Mouse (Mus musculus) adrenal gland, postnatal 4 days (tissue): ENCODE data around the gene Cep112. TPM values are rescaled to one million over a fixed set of nuclear protein-coding genes. Genes with fewer than 3 reads are reported as not detected.
A peak's percentile ranks its signal among the peaks of the same experiment; 100 is the strongest.
"Not testable (repeated sequence)": the region's sequence is repeated elsewhere in the genome, so short reads cannot be mapped to it uniquely, and the experiment has no call there.

ENCODE experiments used
- DNase-seq, 2 experiments: peaks; one replicate each; pipeline ENCODE4 v3.0.0; 2021 to 2022; ENCODE audit warnings: low spot score in 2 of 2, mixed read lengths in 2 of 2
- total RNA-seq, 2 experiments: library from RNA; stranded (reverse); gene quantifications; 2 replicates each; pipeline ENCODE4 v1.2.3; 2021

The Cep112 gene
- total RNA-seq, 2 experiments from 2014 or later: 24.5 to 26.1 TPM

DNA sequence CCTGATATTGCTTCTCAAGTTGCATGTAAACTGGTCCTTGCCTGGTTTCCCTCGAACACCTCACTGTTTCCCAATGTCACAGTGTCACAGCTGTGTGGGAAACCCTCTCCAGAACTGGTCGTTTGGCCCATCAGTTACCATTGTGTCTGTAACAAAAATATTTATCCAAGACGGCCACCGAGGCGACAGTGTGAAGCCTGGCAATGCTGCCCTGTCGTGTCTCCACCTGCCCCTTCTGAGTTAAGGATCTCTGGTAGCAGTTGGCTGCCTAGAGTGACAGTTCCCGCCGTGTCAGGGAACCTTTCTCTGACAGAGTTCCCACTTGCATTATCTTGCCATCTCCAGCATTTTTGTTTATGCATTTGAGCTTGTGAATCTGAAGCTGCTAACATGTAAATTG lies 440.8 kb downstream of the Cep112 start:
- DNase-seq: no peak

DNA sequence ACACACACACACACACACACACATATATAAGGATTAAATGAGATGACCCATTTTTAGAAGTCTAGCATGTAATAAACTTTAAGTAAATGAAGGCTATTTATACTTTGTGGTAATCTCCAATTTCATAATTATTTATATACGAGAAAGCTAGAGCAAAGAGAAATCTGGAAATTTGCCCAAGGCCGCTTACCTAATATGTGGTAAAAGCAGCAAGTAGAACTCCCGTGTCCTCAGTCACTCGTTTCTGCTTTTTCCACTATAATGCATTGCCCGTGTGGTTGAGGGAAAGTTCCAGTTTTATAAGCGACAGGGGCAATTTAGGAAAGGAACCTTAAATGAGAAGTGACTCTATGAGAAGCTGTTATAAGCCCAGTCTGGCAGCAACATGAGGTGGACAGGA lies 442.5 kb downstream of the Cep112 start:
- DNase-seq: no peak

DNA sequence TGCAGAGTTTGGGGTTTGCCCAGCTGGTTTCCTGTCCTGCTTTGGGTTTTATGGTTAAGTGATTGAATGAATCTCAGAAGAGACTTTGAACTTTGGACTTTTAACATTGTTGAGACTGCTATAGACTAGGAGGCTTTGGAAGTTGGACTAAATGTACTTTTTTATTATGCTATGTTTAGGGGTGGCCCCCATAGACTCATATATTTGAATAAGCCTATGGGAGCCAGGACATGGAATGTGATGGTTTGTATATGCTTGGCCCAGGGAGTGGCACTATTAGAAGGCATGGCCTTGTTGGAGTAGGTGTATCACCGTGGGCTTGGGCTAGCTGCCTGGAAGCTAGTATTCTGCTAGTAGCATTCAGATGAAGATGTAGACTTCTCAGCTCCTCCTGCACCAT lies 446.3 kb downstream of the Cep112 start:
- DNase-seq: not testable (repeated sequence)

DNA sequence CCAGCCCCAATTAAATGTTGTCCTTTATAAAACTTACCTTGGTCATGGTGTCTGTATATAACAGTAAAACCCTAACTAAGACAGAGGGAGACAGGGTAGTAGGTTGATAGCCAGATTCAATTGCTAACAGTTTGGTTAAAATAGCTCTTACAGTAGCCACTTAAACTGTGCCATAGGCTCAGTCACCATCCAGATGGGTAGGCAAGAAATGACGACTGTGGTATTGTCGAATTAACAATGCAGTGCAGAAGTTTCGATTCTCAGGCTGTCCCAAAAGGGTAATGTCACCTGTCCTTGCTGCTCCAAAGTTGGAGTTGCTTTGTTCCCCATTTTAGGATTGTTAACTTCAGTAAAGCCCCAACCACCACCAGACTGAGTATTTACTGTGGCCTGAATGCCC lies 446.8 kb downstream of the Cep112 start:
- DNase-seq: no peak

DNA sequence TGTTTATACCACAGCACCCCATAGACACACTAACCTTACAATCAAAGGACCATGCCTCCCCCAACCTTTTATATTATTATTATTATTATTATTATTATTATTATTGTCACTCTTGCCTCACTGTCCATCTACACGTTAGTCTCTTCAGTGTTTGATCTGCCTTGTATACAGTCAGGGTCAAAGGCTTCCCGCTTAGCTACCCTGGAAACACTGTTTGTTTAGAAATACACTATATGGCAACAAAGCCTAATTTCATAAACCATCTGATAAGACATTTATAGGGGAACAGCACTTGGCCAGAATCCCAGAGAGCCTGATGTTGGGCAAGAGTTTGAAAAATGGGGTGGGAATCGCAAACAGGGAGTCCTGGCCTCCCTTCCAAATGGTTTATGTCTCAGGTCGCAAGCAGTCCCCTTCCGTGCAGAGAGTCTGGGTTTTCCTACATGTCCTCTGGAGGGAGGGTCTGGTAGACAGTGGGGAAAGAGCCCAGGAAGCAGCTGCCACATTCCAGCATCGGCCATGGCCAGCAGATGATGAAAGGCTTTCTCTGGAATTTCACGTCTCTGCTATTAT lies 451.7 kb downstream of the Cep112 start:
- no peak for DNase-seq

DNA sequence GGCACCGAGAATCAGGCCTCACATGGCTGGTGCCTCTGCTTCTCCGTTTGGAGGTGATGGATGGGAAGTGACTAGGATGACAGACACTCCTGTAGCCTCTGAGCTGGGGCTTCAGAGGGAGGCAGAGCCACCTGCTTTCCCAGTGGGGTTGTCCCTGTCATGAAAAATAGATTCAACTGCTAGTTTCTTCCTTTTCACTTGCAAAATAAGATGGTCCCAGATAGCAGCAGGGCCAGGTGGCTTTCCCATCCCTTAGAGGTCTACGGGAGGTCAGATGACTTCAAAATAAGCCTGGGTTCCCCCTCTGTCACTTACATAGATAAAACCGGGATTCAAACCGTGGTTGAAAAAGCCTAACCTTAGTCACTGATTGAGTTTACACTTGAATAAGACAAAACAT lies 452.5 kb downstream of the Cep112 start:
- no peak for DNase-seq

DNA sequence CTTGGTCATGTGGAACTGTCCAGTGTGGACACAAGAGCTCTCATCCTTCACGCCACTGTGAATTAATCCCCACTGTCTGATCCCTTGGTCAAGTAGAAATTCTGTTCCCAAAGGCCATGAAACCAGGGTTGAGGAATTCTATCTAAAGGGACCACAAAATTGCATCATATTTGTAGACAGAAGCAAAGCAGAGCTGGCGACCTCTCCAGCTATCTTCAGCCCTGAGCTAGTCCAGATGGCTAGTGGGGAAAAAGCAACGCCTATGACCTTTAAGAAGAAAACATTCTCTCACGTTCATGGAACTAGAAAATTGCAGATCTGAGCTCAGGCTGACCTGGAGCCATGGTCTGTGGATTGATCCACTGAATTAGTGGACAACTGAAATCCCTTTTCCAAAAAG lies 455.6 kb downstream of the Cep112 start:
- no peak for DNase-seq

DNA sequence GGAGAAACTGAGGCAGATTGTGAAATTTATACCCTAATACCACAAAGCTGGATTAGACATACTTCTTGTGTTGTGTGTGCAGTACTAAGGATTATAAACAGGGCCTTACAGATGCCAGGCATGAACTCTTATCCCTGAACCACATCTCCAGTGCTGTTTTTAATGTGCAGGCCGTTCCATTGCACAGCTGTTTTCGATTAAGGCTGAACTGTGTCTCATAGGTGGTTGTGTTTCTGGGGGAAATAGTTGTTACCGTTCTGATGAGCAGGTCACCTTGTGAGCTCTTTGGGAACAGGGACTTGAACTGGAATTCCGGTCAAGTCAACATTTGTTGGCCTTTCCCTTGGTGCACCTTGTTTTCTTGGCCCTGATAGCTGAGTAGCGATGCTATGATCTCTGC lies 456.7 kb downstream of the Cep112 start:
- no peak for DNase-seq

DNA sequence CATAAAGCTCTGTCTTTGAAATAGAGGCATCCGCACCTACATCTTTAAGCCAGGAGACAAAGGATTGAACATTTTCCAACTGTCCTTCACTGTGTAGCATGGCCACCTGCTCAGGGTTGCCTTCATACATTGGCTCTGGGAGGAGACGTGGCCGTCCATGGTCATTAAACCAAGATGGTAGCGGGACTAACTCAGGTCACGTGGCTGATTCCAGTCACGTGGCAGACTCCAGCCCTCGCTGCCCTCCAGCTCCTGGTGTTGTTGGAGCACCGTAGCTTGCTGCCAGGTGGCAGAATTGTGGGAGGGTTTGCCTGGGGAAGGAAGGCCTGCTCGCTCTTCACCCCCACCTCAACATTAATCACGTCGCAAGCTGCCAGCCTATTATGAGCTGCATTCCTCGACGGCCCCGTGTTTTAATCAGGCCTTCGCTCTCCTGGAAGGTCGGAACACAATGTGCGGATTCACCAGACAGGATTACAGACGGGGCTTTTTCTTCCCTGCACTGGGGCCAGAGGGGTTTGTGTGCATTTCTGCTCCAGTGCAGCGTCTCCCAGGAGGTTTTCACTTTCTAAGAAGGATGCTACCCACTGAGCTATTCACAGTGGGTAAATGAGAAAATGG lies 460.4 kb downstream of the Cep112 start:
- DNase-seq: no peak

DNA sequence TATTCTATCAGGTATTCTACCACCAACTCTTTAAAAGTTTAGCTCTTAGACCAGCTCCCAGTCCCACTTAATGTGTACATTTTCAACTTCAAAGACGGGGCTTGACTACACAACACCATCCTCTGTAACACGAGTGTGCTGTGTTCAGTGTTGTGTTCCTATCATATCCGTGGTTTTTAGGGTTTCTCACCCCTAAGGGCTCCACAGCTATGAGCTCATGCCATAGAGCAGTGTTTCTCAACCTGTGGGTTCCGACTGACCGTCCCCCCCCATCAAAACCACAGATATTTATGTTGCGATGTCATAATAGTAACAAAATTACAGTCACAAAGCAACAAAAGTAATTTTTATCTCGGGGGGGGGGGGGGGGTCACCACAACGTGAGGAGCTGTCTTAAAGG lies 461.1 kb downstream of the Cep112 start:
- no peak for DNase-seq

DNA sequence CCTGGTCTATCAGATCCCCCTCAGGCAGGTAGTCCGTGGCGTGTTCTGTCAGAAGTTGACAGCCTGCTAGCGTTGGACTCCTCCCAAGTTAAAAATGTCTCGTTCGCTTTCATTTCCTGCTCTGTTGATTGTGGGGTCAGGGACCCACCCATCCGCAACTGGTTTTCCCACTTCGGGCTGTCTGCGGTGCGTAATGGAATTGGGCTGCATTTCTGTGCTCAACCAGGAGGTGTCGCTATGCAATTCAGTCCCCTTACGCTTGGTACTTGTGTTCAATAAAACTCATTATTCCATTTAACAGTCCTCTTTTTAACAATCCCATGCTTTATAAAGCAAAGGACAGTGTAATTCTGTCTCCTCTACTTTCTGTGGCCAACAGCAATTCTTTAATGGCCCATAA lies 464.1 kb downstream of the Cep112 start:
- DNase-seq: no peak

DNA sequence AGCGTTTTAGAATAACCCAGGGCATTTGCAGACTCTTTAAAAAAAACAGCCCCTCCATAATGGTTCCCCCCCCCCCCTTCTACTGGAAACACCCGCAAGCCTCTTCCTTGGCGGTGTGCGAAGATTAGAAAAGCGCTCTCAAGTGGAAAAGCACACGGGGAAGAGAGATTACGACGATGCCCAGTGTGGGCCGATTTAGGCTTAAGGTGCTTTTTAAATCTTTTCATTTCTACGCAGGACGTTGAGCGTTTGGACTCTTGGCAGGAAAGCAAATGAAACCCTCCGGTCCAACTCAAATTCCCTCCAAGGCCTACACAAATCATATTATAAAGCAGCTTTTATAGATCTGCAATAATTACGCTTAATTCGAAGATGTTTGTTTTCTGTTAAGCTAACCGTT lies 465.6 kb downstream of the Cep112 start:
- no peak for DNase-seq

DNA sequence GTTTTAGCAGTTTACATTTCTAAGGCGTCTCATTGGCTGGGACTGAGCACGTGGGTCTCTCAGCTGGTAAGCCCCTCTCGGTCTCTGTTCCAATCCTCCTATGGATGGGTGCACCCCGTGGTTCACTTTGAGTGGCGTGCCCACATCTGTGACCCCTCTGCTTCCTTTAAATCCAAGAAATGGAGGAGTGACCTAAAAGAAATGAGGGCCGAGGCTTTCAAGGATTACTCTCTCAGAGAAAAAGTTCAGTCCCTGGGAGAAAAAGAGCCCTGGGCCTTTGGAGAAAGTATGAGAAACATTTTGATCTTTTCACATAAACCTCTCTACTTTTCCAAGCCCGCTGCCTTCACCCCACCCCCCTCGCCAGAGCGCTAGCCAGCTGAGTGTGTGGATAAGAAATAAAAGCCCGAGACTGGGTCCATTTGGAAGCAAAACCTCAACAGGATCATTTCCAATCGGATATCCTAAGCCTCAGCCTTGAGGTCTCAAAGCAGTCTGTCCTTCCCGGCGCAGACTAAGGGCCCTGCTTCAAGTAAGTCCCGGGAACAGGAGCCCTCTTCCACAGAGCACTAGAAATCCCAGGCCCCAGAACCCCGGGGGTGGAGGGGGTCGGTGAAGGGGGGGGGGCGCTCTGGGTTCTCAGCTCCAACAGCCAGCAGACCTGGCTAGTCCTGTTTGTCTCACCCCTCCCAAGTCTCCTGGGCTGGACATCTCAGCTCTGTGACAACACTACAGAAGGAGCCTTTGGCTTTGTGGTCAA lies 466.3 kb downstream of the Cep112 start:
- peak in 1 of 2 experiments; percentile 19 for DNase-seq

DNA sequence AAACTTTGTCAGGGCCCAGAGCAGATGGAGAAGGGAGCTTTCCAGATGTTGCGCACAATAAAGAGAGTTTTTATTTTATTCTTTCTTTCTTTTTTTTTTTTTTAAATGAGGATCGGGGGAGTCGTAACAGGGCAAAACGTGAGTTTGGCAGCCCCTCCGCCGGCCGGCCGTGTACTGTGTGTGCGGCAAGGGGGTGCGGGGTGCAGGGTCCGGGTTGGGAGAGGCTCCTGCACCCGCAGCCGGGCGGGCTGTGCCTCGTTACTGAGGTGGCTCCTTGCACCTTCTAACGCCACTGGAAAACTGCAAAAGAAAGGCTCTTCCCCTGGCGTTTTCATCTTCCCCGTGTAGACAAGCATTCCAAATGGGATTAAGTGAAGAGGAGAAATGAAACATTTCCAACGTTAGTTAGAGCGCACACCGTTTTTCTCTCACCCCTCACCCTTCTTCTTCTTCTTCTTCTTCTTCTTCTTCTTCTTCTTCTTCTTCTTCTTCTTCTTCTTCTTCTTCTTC lies 466.9 kb downstream of the Cep112 start:
- no peak for DNase-seq

DNA sequence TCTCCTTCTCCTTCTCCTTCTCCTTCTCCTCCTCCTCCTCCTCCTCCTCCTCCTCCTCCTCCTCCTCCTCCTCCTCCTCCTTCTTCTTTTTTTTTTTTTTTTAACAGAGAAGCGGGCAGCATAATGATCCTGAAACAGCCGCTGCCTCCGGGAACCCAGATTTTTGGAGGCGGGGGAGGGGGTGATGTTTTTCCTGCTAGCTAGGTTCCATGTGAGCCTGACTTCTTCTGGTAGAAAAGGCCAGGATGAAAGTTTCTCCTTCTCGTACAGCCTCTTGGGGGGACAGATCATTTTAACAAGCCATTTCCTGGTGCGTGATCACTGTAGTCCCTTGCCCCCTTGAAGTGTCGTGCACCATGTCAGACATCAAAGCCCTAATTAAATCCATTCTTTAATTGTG lies 467.4 kb downstream of the Cep112 start:
- DNase-seq: no peak

DNA sequence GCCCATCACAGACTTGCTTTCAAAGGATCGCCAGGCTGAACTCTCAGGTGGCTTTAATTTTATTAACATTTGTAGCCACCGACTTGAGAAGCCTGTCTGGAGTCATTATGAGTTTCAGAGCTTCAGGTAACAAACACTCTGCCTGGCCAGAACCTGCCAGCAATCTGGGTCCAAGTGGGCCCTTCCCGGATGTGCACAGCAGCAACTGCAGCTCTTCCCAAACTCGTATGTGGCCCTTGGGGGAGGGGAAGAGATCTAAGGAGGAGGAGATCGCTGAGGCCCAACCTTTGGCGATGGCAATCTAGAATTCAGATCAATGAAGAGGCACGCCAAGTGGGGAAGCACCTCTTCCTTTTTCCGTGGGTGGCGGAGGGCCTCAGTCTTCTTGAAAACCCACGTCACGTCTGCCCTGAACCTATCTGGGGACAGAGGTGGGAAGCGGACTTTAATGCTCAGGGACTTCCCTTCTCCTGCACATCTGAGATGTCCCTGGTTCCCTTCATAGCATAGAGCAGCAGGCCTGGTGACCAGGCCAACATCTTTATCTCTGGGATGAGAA lies 468.3 kb downstream of the Cep112 start:
- DNase-seq: no peak

DNA sequence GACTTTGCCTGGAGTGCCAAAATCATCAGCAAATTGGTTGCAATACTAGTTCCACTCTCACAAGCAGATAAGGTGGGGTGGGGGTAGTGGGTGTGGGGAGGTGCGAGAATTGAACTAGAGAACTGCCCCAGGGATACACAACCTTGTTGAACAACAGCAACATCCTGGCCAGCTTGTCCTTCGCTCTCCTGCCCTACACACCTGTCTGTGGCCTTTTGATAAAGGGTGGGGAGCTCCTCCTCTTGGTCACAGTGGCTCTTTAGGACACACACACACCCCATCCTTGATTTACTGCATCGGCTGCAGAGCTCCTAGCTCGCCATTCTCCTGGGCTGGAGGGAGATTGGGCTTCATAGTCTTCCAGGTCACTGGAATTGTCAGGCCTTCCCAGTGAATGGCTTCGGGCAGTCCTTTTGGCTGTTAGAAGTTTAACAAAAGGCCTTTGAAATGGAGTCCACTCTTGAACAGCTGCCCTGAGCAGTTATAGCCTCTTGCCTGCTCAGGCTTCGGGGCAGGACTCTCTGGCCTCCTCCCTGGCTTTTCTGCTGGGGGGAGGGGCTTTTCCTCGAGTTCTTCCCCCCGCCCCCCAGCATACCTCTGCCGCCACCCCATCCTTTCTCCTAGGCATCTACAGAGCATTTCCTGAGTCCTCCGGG lies 469.0 kb downstream of the Cep112 start:
- DNase-seq: no peak

DNA sequence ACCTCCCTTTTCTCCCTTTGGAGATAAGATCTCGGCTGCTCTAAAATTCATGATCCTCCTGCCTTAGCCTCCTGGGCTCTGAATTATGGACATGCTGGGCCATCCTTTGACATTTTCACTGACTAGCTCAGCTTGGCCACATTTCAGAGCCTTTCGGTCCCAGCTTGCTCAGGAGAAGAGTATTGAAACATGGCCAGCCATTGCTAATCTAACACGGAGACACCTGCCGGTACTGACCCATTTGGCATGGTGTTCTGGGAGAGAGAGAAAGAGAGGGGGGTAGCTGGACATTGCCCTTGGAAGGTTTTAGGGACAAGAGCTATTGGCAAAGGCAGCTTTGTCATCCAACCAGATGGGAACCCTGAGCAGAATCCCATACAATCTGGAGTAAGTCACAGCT lies 472.0 kb downstream of the Cep112 start:
- no peak for DNase-seq

DNA sequence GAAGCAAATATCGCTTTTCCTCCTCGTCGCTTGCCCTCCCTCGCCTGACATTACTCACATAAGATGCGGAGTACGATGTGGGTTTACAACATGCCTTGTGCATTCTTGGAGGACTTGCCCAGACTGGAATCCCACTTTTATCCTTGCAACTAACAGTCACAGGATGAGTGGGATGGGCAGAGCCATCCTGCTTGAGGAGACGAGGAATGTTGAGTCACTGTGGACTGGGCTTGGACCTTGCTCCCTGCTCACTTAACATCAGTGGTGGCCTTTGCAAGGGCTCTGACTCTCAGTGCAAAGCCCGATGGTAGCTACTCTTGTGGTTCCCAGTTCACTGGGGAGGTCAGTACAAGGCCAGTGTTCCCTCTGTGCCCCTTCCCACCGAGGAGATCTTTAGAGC lies 473.1 kb downstream of the Cep112 start:
- DNase-seq: no peak

DNA sequence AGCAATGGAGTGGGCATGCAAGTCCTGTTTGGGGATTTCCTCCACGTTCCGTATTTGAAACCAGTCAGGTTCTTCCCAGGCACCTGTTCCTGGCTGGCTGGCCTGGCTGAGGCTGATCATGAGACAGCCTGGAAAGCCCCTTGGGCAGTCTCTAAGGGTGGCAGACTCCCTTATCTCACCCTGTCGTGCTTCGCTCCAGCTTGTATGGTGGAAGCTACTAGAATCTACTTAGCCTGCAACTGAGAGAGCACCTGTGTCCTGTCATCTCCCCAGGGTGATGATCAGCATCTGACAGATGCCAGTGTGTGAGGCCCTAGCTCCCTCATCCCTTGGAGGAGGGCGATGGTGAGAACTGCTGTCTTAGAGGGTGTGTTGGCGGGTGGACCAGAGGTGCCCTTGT lies 473.5 kb downstream of the Cep112 start:
- DNase-seq: no peak

DNA sequence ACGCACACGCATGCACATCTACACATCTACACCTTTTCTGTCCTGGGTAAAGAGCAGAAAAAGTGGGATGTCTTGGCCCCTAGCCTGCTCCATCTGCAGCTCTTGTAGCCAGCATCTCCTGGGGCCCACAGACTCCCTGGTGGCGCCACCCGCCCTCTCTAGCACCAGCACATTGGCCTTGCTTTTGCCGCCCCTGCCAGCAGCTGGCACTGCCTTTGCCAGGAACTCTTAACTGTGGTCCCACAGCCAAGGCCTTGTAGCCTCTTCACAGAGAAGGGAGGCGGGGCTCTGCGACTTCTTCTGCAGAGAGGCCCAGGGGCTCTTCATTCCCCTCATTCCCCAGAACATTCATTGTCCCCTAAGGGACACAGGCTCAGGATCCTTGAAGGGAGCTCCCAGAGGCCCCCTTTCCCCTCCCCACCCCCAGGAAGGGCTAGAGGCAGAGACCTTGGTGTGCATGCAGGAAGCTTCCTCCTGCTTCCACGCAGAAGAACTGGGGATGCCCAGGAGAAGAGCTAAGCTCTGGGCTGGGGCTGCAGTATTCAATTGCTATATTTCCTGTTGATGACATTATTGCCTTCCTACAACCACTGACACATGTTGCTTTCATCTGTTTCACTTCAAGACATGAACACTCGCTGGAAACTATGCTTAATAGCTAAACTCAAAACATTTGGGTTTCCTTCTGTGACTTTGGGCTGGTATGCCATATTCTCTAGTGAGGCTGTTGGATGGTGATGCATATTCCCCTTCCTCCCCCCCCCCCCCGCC lies 475.9 kb downstream of the Cep112 start:
- DNase-seq: no peak
